Mouse (Mus musculus) 3134 (cell line): ENCODE results near the gene Afdn.
"Not testable (repeated sequence)": the region's sequence is repeated elsewhere in the genome, so short reads cannot be mapped to it uniquely, and the experiment has no call there.

Experiments used
- DNase-seq: peaks from one replicate; pipeline ENCODE4 v3.0.0-alpha.2; 2011; ENCODE audit warnings: low spot score; ENCODE audit not compliant: insufficient read length; ENCODE audit errors: extremely low read depth

The Afdn gene

DNA sequence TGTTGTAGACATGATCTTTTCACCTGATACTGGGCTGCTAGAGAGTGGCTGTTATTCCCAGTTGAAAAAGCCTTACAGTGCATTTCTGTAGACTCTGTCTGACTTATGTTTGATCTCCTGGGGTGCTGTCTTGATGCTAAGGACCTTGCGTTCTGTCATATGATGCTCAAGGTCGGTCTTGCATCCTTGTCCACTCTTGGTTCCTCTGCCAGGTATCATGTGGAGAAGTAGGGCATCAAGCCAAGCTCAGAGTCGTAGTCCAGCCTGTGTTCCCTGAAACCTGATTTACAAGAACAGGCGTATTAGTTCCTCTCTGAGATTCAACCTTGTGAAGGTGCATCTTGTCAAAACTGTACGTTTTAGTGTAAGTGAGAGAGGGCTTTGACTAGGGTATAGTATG, 105.0 kb downstream of the Afdn start:
- no peak for DNase-seq

- DNase-seq, result no peak
Measured at GRCm38 (mm10) chr17:13866951-13867351, 106.6 kb downstream of the Afdn start.

- DNase-seq, result no peak
Measured at GRCm38 (mm10) chr17:13867475-13867874, 107.1 kb downstream of the Afdn start.

GRCm38 (mm10) chr17:13870236-13870635, 109.9 kb downstream of the Afdn start:
- DNase-seq, result no peak

GRCm38 (mm10) chr17:13874245-13874644, 113.9 kb downstream of the Afdn start:
- DNase-seq, result no peak

- no peak for DNase-seq
Measured at GRCm38 (mm10) chr17:13877460-13877859, 117.1 kb downstream of the Afdn start.

DNA sequence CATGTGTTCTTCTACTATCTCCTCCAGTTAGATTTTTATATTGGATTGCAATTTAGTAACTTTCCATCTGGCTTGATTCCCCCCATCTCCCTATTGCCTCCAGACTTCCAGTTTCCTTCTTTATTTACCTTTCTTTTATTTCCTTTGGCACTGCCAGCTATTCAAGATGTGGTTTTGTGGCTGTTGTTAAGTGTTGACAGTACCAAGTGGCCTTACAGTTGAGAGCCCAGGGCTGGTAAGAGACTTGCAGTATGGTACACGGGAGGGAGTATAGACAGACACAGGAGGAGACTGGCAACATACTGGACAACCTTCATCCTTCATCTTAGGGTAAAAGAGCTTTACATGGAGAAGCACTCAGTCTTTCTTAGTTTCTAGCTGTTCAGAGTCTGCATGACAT, 119.4 kb downstream of the Afdn start:
- DNase-seq, result no peak

DNA sequence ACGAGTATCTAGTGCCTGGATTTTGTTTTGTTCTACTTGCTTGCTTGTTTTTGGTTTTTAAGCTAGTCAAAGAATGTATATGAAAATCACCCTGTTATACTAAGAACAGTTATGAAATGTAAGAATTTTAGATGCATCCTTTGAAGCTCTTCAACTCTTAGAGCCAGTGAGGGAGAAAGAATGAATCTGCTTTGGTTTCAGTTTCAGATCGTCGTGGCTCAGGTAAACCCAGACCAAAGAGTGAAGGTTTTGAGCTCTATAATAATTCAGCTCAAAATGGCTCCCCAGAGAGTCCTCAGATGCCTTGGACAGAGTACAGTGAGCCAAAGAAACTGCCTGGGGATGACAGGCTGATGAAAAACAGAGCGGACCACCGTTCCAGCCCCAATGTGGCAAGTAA, 123.2 kb downstream of the Afdn start:
- DNase-seq, result no peak

DNA sequence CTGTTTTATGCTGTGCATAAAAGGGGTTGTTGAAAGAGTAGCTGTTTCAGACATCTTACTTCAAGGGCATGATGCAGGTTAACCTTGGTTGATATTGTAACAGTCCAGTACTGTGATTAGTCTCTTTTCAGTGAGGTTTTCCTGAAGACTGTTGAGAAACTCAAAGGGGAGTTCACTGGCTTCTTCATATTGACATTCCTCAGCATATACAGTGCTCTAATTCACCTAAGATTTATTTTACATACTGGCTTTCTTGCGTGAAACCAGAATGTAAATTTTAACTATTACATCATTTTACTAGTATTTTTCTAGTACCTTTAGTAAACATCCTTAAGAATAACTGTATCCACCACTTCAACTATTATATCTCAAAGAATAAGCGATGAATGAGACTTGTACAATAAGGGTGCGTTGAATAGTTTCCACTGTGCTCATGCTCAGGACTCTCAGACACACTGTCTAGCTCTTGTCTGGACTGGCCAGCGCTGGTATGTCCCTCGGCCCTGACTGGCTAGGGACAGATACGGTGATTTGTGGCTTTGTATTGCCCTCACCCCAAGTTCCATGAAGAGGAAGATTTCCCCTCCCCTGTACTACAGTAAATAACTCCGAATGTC, 129.6 kb downstream of the Afdn start:
- no peak for DNase-seq

DNA sequence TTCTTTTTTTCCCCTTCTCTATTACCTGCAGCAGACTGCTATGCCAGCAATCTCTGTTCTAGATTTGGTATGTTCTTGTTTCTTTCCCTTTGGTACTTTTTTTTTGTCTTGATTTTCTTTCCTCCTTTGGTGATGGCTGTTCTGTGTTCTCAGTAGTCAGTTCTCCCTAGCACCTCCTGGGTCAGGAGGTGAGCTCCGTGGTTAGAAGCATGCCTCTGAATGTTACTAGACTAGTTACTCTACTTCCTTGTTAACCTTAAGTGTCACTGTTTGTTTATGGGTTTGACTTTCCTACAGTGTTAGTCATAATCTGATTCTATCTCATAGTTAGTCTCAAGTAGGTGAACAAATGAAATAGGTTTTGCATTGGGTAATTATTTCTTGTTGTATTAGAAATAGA, 130.6 kb downstream of the Afdn start:
- DNase-seq, result no peak

GRCm38 (mm10) chr17:13898838-13899237, 138.5 kb downstream of the Afdn start:
- DNase-seq, result no peak

- no peak for DNase-seq
Measured at GRCm38 (mm10) chr17:13899241-13899640, 138.9 kb downstream of the Afdn start.

GRCm38 (mm10) chr17:13903793-13904192, 143.5 kb downstream of the Afdn start:
- no peak for DNase-seq

GRCm38 (mm10) chr17:13907082-13907481, 146.7 kb downstream of the Afdn start:
- DNase-seq, result no peak

GRCm38 (mm10) chr17:13907681-13908080, 147.3 kb downstream of the Afdn start:
- no peak for DNase-seq

GRCm38 (mm10) chr17:13913951-13914350, 153.6 kb downstream of the Afdn start:
- DNase-seq, result no peak

GRCm38 (mm10) chr17:13914531-13914930, 154.2 kb downstream of the Afdn start:
- DNase-seq, result no peak

DNA sequence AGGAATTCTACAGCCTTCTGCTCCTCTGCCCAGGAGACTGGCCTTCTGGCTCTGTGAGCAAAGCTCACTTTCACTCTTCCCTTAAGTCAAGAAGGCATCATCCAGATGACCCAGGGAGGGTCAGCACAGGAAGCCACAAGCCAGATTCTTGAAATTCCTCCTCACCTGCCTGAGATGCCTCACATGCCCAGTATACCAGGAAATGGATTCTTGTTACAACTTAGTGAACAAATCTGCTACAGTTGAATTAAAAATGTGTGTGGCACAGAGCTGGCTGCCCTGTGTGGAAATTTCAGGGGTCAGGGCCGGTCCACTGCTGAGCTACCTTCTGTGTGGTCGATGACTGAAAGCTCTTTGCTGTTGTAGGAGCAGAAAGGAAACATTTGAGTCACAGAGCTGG, 160.4 kb downstream of the Afdn start:
- DNase-seq, result peak; percentile 84

DNA sequence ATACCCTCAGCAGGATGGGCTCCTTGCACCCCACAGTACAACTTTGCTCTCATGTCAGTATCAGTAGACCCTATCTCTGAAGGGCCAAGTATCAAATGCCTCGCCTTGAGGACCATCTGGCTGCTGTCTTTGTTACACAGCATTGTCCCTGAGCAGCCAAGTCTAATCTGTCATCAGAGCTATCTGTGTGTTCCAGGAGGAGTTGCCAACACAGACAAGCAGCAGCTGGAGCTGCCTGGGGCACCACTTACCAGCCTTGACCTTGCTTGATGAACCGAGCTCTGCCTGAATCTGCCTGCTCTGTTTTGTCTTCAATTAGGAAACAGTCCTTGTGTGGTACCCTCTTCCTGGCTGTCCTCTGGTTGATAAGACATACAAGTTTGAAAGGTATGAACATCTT, 163.1 kb downstream of the Afdn start:
- no peak for DNase-seq

GRCm38 (mm10) chr17:13924588-13924987, 164.2 kb downstream of the Afdn start:
- DNase-seq, result peak; percentile 58

DNA sequence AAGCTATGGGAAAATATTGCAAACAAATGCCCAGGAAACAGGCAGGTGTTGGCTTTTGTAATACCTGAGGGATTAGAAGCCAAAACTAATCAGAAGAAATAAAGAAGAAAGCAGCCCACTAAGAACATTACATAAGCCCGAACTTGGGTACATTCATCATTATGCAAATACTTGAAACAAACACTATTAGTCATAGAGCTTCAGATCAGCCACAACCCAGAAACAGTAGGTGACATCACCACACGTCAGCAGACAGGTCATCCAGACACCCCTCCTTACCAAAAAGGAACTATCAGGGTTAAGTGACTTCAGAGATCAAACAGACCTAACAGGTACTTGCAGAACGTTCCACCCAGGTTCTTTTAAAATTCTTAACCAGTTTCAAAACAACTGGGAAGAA, 165.6 kb downstream of the Afdn start:
- peak; percentile 26 for DNase-seq

DNA sequence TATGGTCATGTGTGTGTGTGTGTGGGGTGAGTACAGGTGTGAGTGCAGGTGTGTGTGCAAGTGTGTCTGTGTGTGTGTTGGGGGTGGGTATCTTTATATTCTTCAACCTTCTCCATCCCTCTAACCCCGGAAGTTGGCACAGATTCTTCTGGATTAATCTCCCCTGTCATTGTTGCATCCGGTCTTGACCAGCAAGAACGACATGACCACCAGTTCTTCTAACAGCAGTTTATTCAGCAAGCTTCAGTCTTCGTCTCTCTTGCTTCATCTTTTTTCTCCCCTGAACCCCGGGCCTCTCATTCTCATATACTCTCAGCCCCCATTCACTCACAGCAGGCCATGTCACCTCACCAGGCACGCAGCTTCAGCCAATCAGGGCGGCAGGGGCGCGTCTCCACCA, 170.1 kb downstream of the Afdn start:
- DNase-seq, result no peak

GRCm38 (mm10) chr17:13935364-13935763, 175.0 kb downstream of the Afdn start:
- not testable (repeated sequence) for DNase-seq
